Mouse (Mus musculus) MEL (cell line): ENCODE measurements around the gene Ddx6. TPM values are rescaled to one million over a fixed set of nuclear protein-coding genes. Genes with fewer than 3 reads are reported as not detected.
A peak's percentile ranks its signal among the peaks of the same experiment; 100 is the strongest.

Experiments used
- DNase-seq: peaks from one replicate; pipeline ENCODE4 v3.0.0; 2011; ENCODE audit warnings: low read depth, low spot score
- H3K27ac ChIP-seq: 2 replicates; pipeline ENCODE4 v1.5.1; 2012; ENCODE audit warnings: low read depth, mild to moderate bottlenecking, control low read depth, low read length, moderate library complexity; ENCODE audit not compliant: control insufficient read depth
- H3K27me3 ChIP-seq, 2 experiments: fragments of 150-350 bp in 1 of 2; sonication (generic) in 1 of 2; 2 replicates each; pipeline ENCODE4 v1.6.1; 2012; ENCODE audit warnings: low read length in 2 of 2, mild to moderate bottlenecking in 2 of 2, improper control_type of control experiment in 1 of 2, moderate library complexity in 1 of 2; ENCODE audit not compliant: insufficient read depth in 2 of 2, control insufficient read depth in 1 of 2
- H3K36me3 ChIP-seq, 2 experiments: 2 replicates each; pipeline ENCODE4 v1.6.1; 2012 to 2014; ENCODE audit warnings: low read length in 2 of 2, improper control_type of control experiment in 1 of 2, inconsistent platforms in 1 of 2, mild to moderate bottlenecking in 1 of 2; ENCODE audit not compliant: insufficient read depth in 2 of 2, control insufficient read depth in 1 of 2
- H3K4me1 ChIP-seq, 2 experiments: fragments of 150-350 bp in 1 of 2; sonication (generic) in 1 of 2; 2 replicates each; pipeline ENCODE4 v1.6.1; 2012; ENCODE audit warnings: low read length in 2 of 2, improper control_type of control experiment in 1 of 2, mild to moderate bottlenecking in 1 of 2; ENCODE audit not compliant: insufficient read depth in 2 of 2, control insufficient read depth in 1 of 2
- H3K4me3 ChIP-seq, 2 experiments: fragments of 150-350 bp in 1 of 2; sonication (generic) in 1 of 2; 2 replicates each; pipeline ENCODE4 v1.5.1; 2012; ENCODE audit warnings: low read depth in 2 of 2, low read length in 2 of 2, mild to moderate bottlenecking in 2 of 2, moderate library complexity in 2 of 2, control low read depth in 1 of 2, improper control_type of control experiment in 1 of 2; ENCODE audit not compliant: control insufficient read depth in 1 of 2, insufficient read depth in 1 of 2
- H3K79me2 ChIP-seq: 2 replicates; pipeline ENCODE4 v1.6.1; 2012; ENCODE audit warnings: mild to moderate bottlenecking, low read length, moderate library complexity; ENCODE audit not compliant: control insufficient read depth, poor library complexity, insufficient read depth
- H3K9ac ChIP-seq: 2 replicates; pipeline ENCODE4 v1.6.1; 2012; ENCODE audit warnings: low read depth, mild to moderate bottlenecking, control low read depth, low read length, moderate library complexity; ENCODE audit not compliant: control insufficient read depth, poor library complexity, severe bottlenecking
- H3K9me3 ChIP-seq: fragments of 150-350 bp; sonication (generic); replicated peaks from 2 replicates; pipeline ENCODE4 v1.6.1; 2012; ENCODE audit warnings: mild to moderate bottlenecking, low read length, improper control_type of control experiment, moderate library complexity; ENCODE audit not compliant: insufficient read depth
- BHLHE40 ChIP-seq: IDR thresholded peaks from 2 replicates; pipeline ENCODE4 v1.6.1; 2012; ENCODE audit warnings: low read depth, mild to moderate bottlenecking, inconsistent platforms, low read length, improper control_type of control experiment, borderline replicate concordance
- CHD1 ChIP-seq: IDR thresholded peaks from 2 replicates; pipeline ENCODE4 v1.6.1; 2012; ENCODE audit warnings: low read depth, mild to moderate bottlenecking, inconsistent platforms, low read length, improper control_type of control experiment
- CHD2 ChIP-seq: IDR thresholded peaks from 2 replicates; pipeline ENCODE4 v1.6.1; 2011; ENCODE audit warnings: low read length, improper control_type of control experiment
- ELF1 ChIP-seq: IDR thresholded peaks from 2 replicates; pipeline ENCODE4 v1.6.1; 2014; ENCODE audit warnings: low read depth, mild to moderate bottlenecking, inconsistent platforms, low read length, improper control_type of control experiment, moderate library complexity
- EP300 ChIP-seq, 2 experiments: IDR thresholded peaks; 2 replicates each; pipeline ENCODE4 v1.6.1; 2011; ENCODE audit warnings: improper control_type of control experiment in 2 of 2, low read length in 2 of 2, low read depth in 1 of 2, mild to moderate bottlenecking in 1 of 2
- GABPA ChIP-seq: IDR thresholded peaks from 2 replicates; pipeline ENCODE4 v1.6.1; 2012; ENCODE audit warnings: low read depth, mild to moderate bottlenecking, inconsistent platforms, low read length, improper control_type of control experiment, moderate library complexity
- GATA1 ChIP-seq: IDR thresholded peaks from 2 replicates; pipeline ENCODE4 v1.6.1; 2011; ENCODE audit warnings: low read depth, low read length, improper control_type of control experiment
- HCFC1 ChIP-seq: IDR thresholded peaks from 2 replicates; pipeline ENCODE4 v1.6.1; 2012; ENCODE audit warnings: low read depth, mild to moderate bottlenecking, inconsistent platforms, low read length, improper control_type of control experiment, moderate library complexity
- MAX ChIP-seq: IDR thresholded peaks from 2 replicates; pipeline ENCODE4 v1.6.1; 2011; ENCODE audit warnings: low read length, improper control_type of control experiment
- MEF2A ChIP-seq: IDR thresholded peaks from 2 replicates; pipeline ENCODE4 v1.6.1; 2014; ENCODE audit warnings: low read depth, mild to moderate bottlenecking, inconsistent platforms, low read length, improper control_type of control experiment; ENCODE audit not compliant: poor library complexity, insufficient replicate concordance, severe bottlenecking; ENCODE audit errors: extremely low read depth
- MYB ChIP-seq: IDR thresholded peaks from 2 replicates; pipeline ENCODE4 v1.6.1; 2011; ENCODE audit warnings: mild to moderate bottlenecking, low read depth, low read length, improper control_type of control experiment
- NELFE ChIP-seq: IDR thresholded peaks from 2 replicates; pipeline ENCODE4 v1.6.1; 2011; ENCODE audit warnings: low read depth, low read length, improper control_type of control experiment
- POLR2AphosphoS2 ChIP-seq: IDR thresholded peaks from 2 replicates; pipeline ENCODE4 v1.6.1; 2011; ENCODE audit warnings: low read length, improper control_type of control experiment
- POLR2AphosphoS5 ChIP-seq: IDR thresholded peaks from 2 replicates; pipeline ENCODE4 v1.6.1; 2012; ENCODE audit warnings: low read depth, borderline replicate concordance, mild to moderate bottlenecking, inconsistent platforms, low read length, moderate library complexity, mixed read lengths
- RAD21 ChIP-seq: IDR thresholded peaks from 2 replicates; pipeline ENCODE4 v1.6.1; 2011; ENCODE audit warnings: mild to moderate bottlenecking, low read depth, low read length, improper control_type of control experiment
- SIN3A ChIP-seq: IDR thresholded peaks from 2 replicates; pipeline ENCODE4 v1.6.1; 2012; ENCODE audit warnings: low read length, improper control_type of control experiment, inconsistent platforms
- SMC3 ChIP-seq: IDR thresholded peaks from 2 replicates; pipeline ENCODE4 v1.6.1; 2011; ENCODE audit warnings: low read depth, low read length, improper control_type of control experiment
- TAL1 ChIP-seq: IDR thresholded peaks from 2 replicates; pipeline ENCODE4 v1.6.1; 2012; ENCODE audit warnings: mild to moderate bottlenecking, inconsistent platforms, low read length, moderate library complexity, mixed read lengths
- TBP ChIP-seq: IDR thresholded peaks from 2 replicates; pipeline ENCODE4 v1.8.0; 2011; ENCODE audit warnings: low read depth, low read length, improper control_type of control experiment
- TCF12 ChIP-seq: IDR thresholded peaks from 2 replicates; pipeline ENCODE4 v1.6.1; 2014; ENCODE audit warnings: low read depth, mild to moderate bottlenecking, inconsistent platforms, low read length, improper control_type of control experiment, moderate library complexity
- UBTF ChIP-seq: IDR thresholded peaks from 2 replicates; pipeline ENCODE4 v1.6.1; 2012; ENCODE audit warnings: low read depth, mild to moderate bottlenecking, inconsistent platforms, low read length, improper control_type of control experiment, moderate library complexity, borderline replicate concordance; ENCODE audit not compliant: insufficient read depth
- USF1 ChIP-seq: IDR thresholded peaks from 2 replicates; pipeline ENCODE4 v1.6.1; 2014; ENCODE audit warnings: low read depth, mild to moderate bottlenecking, inconsistent platforms, low read length, improper control_type of control experiment, moderate library complexity
- USF2 ChIP-seq, 2 experiments: IDR thresholded peaks; 2 replicates each; pipeline ENCODE4 v1.6.1; 2011 to 2012; ENCODE audit warnings: improper control_type of control experiment in 2 of 2, low read length in 2 of 2, borderline replicate concordance in 1 of 2, inconsistent platforms in 1 of 2, low read depth in 1 of 2, mild to moderate bottlenecking in 1 of 2; ENCODE audit not compliant: insufficient read depth in 1 of 2
- ZC3H11A ChIP-seq: IDR thresholded peaks from 2 replicates; pipeline ENCODE4 v1.6.1; 2012; ENCODE audit warnings: low read depth, mild to moderate bottlenecking, inconsistent platforms, low read length, improper control_type of control experiment
- ZKSCAN1 ChIP-seq: IDR thresholded peaks from 2 replicates; pipeline ENCODE4 v1.6.1; 2012; ENCODE audit warnings: low read depth, mild to moderate bottlenecking, inconsistent platforms, low read length, improper control_type of control experiment, moderate library complexity
- ZNF384 ChIP-seq: IDR thresholded peaks from 2 replicates; pipeline ENCODE4 v1.6.1; 2012; ENCODE audit warnings: low read depth, mild to moderate bottlenecking, inconsistent platforms, low read length, improper control_type of control experiment
- polyA plus RNA-seq, 2 experiments: library from polyadenylated mRNA; stranded (reverse) in 1 of 2; unstranded in 1 of 2; fragments of >175 nt in 1 of 2; fragments of >200 nt in 1 of 2; gene quantifications; 2 replicates each; pipeline versions ENCODE4 v1.2.1 to v1.2.4; 2012; ENCODE audit warnings: low replicate concordance in 2 of 2, low read depth in 1 of 2; ENCODE audit not compliant: insufficient read length in 2 of 2, insufficient read depth in 1 of 2, missing spikeins in 1 of 2
- total RNA-seq: library from RNA; depleted of rRNA; stranded (reverse); fragments of 300-350 nt; gene quantifications from 2 replicates; pipeline ENCODE4 v1.2.3, GENCODE M21; 2012

Gene Ddx6
- total and polyA plus RNA-seq, 3 experiments = 35.9 to 96.5 (median 41.9) TPM

GRCm38 (mm10) chr9:44586640-44587261 is 17.9 kb upstream of the Ddx6 start:
- Histone ChIP-seq H3K27ac (no peak overlapping the region), H3K9ac (no peak overlapping the region), H3K36me3 (peaks cover 0 to 7% of the 10 kb centered on the region in 2 experiments; a peak in 2 of 4 replicates), H3K4me3 (no peak overlapping the region), H3K79me2 (no peaks in the 10 kb centered on the region), H3K4me1 (peaks cover 6 to 25% of the 10 kb centered on the region in 2 experiments; a peak in 3 of 4 replicates), H3K9me3 (no peaks in the 10 kb centered on the region), H3K27me3 (no peaks in the 10 kb centered on the region)
- DNase-seq = no peak
- TF ChIP-seq ELF1 = no peak
- TF ChIP-seq POLR2AphosphoS2 = no peak
- no peak for TF ChIP-seq UBTF
- no peak for TF ChIP-seq GATA1
- TF ChIP-seq SIN3A = no peak

DNA sequence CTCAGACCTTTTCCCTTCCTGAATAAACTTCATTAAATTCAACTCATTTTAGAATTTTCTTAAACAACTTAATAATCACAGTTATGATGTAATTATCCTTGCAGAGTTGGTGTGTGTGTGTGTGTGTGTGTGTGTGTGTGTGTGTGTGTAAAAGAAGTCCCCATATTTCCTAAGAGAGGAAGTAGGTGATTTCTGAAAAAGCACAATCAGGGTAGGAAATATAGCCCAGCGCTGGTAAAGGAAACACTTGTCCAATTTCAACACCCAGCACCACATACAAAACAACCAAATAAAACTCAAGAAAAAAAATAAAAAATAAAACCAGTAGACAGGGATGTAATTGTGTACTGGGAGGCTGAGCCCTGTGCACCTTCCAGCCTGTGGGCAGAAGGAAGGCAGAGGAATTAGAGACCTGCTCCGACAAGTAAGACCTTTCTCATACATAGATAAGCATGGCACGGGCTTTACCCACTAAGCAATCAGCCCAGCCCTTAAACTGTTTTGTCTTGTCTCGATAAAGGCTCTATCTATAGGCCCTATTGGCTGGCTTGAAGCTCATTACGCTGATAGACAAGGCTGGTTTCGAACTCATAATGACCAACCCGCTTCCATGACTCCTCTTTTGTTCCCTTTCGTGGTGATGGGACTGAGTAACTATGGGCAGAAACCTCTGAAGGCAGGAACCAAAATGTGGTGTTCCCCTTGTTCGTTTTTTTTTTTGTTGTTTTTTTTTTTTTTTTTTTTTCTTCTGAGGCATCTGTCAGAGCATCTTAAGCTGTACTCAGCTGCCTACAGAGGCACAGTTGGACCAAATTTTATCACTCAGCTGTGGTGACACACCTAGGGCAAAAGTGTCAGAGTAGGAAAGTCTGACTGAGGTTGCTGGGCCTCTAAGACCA is 17.2 kb upstream of the Ddx6 start:
- peak; percentile 54 for DNase-seq
- H3K27me3 ChIP-seq = no peaks in the 10 kb centered on the region
- H3K27ac ChIP-seq = no peak overlapping the region
- H3K4me1 ChIP-seq = peaks cover 4 to 27% of the 10 kb centered on the region in 2 experiments; a peak in 3 of 4 replicates
- H3K9ac ChIP-seq = no peak overlapping the region
- no peaks in the 10 kb centered on the region for H3K79me2 ChIP-seq
- peaks cover 0 to 11% of the 10 kb centered on the region in 2 experiments; a peak in 2 of 4 replicates for H3K36me3 ChIP-seq
- H3K9me3 ChIP-seq = no peaks in the 10 kb centered on the region
- TF ChIP-seq RAD21 (no peak), SMC3 (no peak), ZKSCAN1 (no peak), TCF12 (peak; percentile 43; the same call in 1 of the 2 replicates), CHD1 (no peak), BHLHE40 (peak; percentile 71), GABPA (no peak), SIN3A (no peak; the same call in 1 of the 2 replicates), ZC3H11A (no peak), USF2 (IDR thresholded peaks at IDR 0.05; ENCODE audit: borderline replicate concordance in 1 of 2, insufficient read depth in 1 of 2, low read depth in 1 of 2, low read length in 2 of 2) (no peak), POLR2AphosphoS2 (no peak), USF1 (no peak), TBP (peak; percentile 64; the same call in 1 of the 2 replicates), CHD2 (no peak), HCFC1 (no peak), MEF2A (no peak), MYB (no peak), NELFE (no peak), POLR2AphosphoS5 (no peak), EP300 (IDR thresholded peaks at IDR 0.05; ENCODE audit: low read depth in 1 of 2, low read length in 2 of 2) (peak; percentile 27 to 49; a peak in 1 of 4 replicates), ZNF384 (peak; percentile 85), TAL1 (no peak), GATA1 (peak; percentile 56), MAX (peak; percentile 23; the same call in 1 of the 2 replicates)
- H3K4me3 ChIP-seq = peak overlapping the region in 1 of 2 experiments; percentile 44; a peak in 2 of 4 replicates
